Mouse (Mus musculus): ENCODE results near the gene Gins2. TPM values are rescaled to one million over a fixed set of nuclear protein-coding genes. Genes with fewer than 3 reads are reported as not detected.

Gins2 gene
- total and polyA plus RNA-seq, 3 experiments = 11.3 to 83.4 (median 43.9) TPM

GRCm38 (mm10) chr8:120580336-120581000 lies 8.6 kb downstream of the Gins2 start:
- no peak for DNase-seq (ENCODE audit: low spot score)
- H3K27me3 ChIP-seq (ENCODE audit: insufficient read depth, low read length) = no peaks in the 10 kb centered on the region
- no peak overlapping the region for H3K4me3 ChIP-seq (ENCODE audit: low read depth, low read length)
- peaks cover 11% of the 10 kb centered on the region; the same call in 1 of the 2 replicates for H3K4me1 ChIP-seq (ENCODE audit: insufficient read depth, low read depth, low read length)
- peaks cover 94% of the 10 kb centered on the region for H3K36me3 ChIP-seq (replicated peaks)
- TF ChIP-seq POLR2AphosphoS5 (IDR thresholded peaks at IDR 0.05; ENCODE audit: insufficient replicate concordance, low read depth, low read length) (no peak), GATA1 (IDR thresholded peaks at IDR 0.05; ENCODE audit: borderline replicate concordance, low read length) (no peak), CTCF (IDR thresholded peaks at IDR 0.05; ENCODE audit: low read depth, low read length) (no peak), TAL1 (conservative IDR thresholded peaks at IDR 0.05; ENCODE audit: low read depth, low read length) (no peak)
- H3K9me3 ChIP-seq (replicated peaks) = no peaks in the 10 kb centered on the region
- no peak for ATAC-seq (ENCODE audit: extremely low read depth, insufficient number of reproducible peaks, low FRiP score, poor library complexity, severe bottlenecking)

GRCm38 (mm10) chr8:120577821-120578220 lies 11.3 kb downstream of the Gins2 start:
- TF ChIP-seq GATA1 (IDR thresholded peaks at IDR 0.05; ENCODE audit: borderline replicate concordance, low read length) (no peak), POLR2AphosphoS5 (IDR thresholded peaks at IDR 0.05; ENCODE audit: insufficient replicate concordance, low read depth, low read length) (no peak), TAL1 (conservative IDR thresholded peaks at IDR 0.05; ENCODE audit: low read depth, low read length) (no peak), CTCF (IDR thresholded peaks at IDR 0.05; ENCODE audit: low read depth, low read length) (no peak), GATA2 (IDR thresholded peaks at IDR 0.05; ENCODE audit: borderline replicate concordance, low read depth, low read length) (no peak)
- Histone ChIP-seq H3K4me3 (ENCODE audit: low read depth, low read length) (no peak overlapping the region), H3K36me3 (replicated peaks) (peaks cover 99% of the 10 kb centered on the region), H3K4me1 (ENCODE audit: insufficient read depth, low read depth, low read length) (peaks cover 11% of the 10 kb centered on the region; the same call in 1 of the 2 replicates), H3K27me3 (ENCODE audit: insufficient read depth, low read length) (no peaks in the 10 kb centered on the region), H3K9me3 (replicated peaks) (no peaks in the 10 kb centered on the region)
- DNase-seq (ENCODE audit: low spot score) = no peak
- ATAC-seq (ENCODE audit: extremely low read depth, insufficient number of reproducible peaks, low FRiP score, poor library complexity, severe bottlenecking) = no peak

GRCm38 (mm10) chr8:120575801-120576200 lies 13.3 kb downstream of the Gins2 start:
- Histone ChIP-seq H3K4me1 (ENCODE audit: insufficient read depth, low read depth, low read length) (peaks cover 9% of the 10 kb centered on the region; the same call in 1 of the 2 replicates), H3K27me3 (ENCODE audit: insufficient read depth, low read length) (no peaks in the 10 kb centered on the region), H3K4me3 (ENCODE audit: low read depth, low read length) (no peak overlapping the region), H3K36me3 (replicated peaks) (peaks cover 99% of the 10 kb centered on the region), H3K9me3 (replicated peaks) (no peaks in the 10 kb centered on the region)
- TF ChIP-seq GATA2 (IDR thresholded peaks at IDR 0.05; ENCODE audit: borderline replicate concordance, low read depth, low read length) (no peak), POLR2AphosphoS5 (IDR thresholded peaks at IDR 0.05; ENCODE audit: insufficient replicate concordance, low read depth, low read length) (no peak), GATA1 (IDR thresholded peaks at IDR 0.05; ENCODE audit: borderline replicate concordance, low read length) (no peak), TAL1 (conservative IDR thresholded peaks at IDR 0.05; ENCODE audit: low read depth, low read length) (no peak), CTCF (IDR thresholded peaks at IDR 0.05; ENCODE audit: low read depth, low read length) (no peak)
- no peak for ATAC-seq (ENCODE audit: extremely low read depth, insufficient number of reproducible peaks, low FRiP score, poor library complexity, severe bottlenecking)
- no peak for DNase-seq (ENCODE audit: low spot score)

- DNase-seq (ENCODE audit: low spot score) = no peak
- no peaks in the 10 kb centered on the region for H3K27me3 ChIP-seq (ENCODE audit: insufficient read depth, low read length)
- TF ChIP-seq POLR2AphosphoS5 (IDR thresholded peaks at IDR 0.05; ENCODE audit: insufficient replicate concordance, low read depth, low read length) (no peak), TAL1 (conservative IDR thresholded peaks at IDR 0.05; ENCODE audit: low read depth, low read length) (no peak), GATA1 (IDR thresholded peaks at IDR 0.05; ENCODE audit: borderline replicate concordance, low read length) (no peak), GATA2 (IDR thresholded peaks at IDR 0.05; ENCODE audit: borderline replicate concordance, low read depth, low read length) (no peak), CTCF (IDR thresholded peaks at IDR 0.05; ENCODE audit: low read depth, low read length) (no peak)
- H3K4me3 ChIP-seq (ENCODE audit: low read depth, low read length) = no peak overlapping the region
- H3K36me3 ChIP-seq (replicated peaks) = peaks cover 99% of the 10 kb centered on the region
- no peaks in the 10 kb centered on the region for H3K9me3 ChIP-seq (replicated peaks)
- H3K4me1 ChIP-seq (ENCODE audit: insufficient read depth, low read depth, low read length) = peaks cover 5% of the 10 kb centered on the region; the same call in 1 of the 2 replicates
- no peak for ATAC-seq (ENCODE audit: extremely low read depth, insufficient number of reproducible peaks, low FRiP score, poor library complexity, severe bottlenecking)
Observed at GRCm38 (mm10) chr8:120574941-120575340, 14.2 kb downstream of the Gins2 start.

- ATAC-seq (ENCODE audit: extremely low read depth, insufficient number of reproducible peaks, low FRiP score, poor library complexity, severe bottlenecking) (no peak), DNase-seq (ENCODE audit: low spot score) (no peak)
- H3K4me3 ChIP-seq (ENCODE audit: low read depth, low read length) = no peak overlapping the region
- peaks cover 100% of the 10 kb centered on the region for H3K36me3 ChIP-seq (replicated peaks)
- TF ChIP-seq POLR2AphosphoS5 (IDR thresholded peaks at IDR 0.05; ENCODE audit: insufficient replicate concordance, low read depth, low read length) = no peak
- no peak for TF ChIP-seq GATA1 (IDR thresholded peaks at IDR 0.05; ENCODE audit: borderline replicate concordance, low read length)
- TF ChIP-seq TAL1 (conservative IDR thresholded peaks at IDR 0.05; ENCODE audit: low read depth, low read length) = no peak
- H3K4me1 ChIP-seq (ENCODE audit: insufficient read depth, low read depth, low read length) = peaks cover 7% of the 10 kb centered on the region; the same call in 1 of the 2 replicates
- peaks cover 3% of the 10 kb centered on the region for H3K9me3 ChIP-seq (replicated peaks)
- no peaks in the 10 kb centered on the region for H3K27me3 ChIP-seq (ENCODE audit: insufficient read depth, low read length)
Observed at GRCm38 (mm10) chr8:120573866-120574265, 15.2 kb downstream of the Gins2 start.

GRCm38 (mm10) chr8:120572534-120572933 lies 16.6 kb downstream of the Gins2 start:
- no peak for DNase-seq (ENCODE audit: low spot score)
- peaks cover 11% of the 10 kb centered on the region for H3K9me3 ChIP-seq (replicated peaks)
- no peak overlapping the region for H3K4me3 ChIP-seq (ENCODE audit: low read depth, low read length)
- H3K27me3 ChIP-seq (ENCODE audit: insufficient read depth, low read length) = no peaks in the 10 kb centered on the region
- TF ChIP-seq CTCF (IDR thresholded peaks at IDR 0.05; ENCODE audit: low read depth, low read length) = no peak
- no peak for TF ChIP-seq GATA1 (IDR thresholded peaks at IDR 0.05; ENCODE audit: borderline replicate concordance, low read length)
- TF ChIP-seq POLR2AphosphoS5 (IDR thresholded peaks at IDR 0.05; ENCODE audit: insufficient replicate concordance, low read depth, low read length) = no peak
- TF ChIP-seq TAL1 (conservative IDR thresholded peaks at IDR 0.05; ENCODE audit: low read depth, low read length) = no peak
- no peak for ATAC-seq (ENCODE audit: extremely low read depth, insufficient number of reproducible peaks, low FRiP score, poor library complexity, severe bottlenecking)
- H3K4me1 ChIP-seq (ENCODE audit: insufficient read depth, low read depth, low read length) = peaks cover 7% of the 10 kb centered on the region; the same call in 1 of the 2 replicates
- peaks cover 100% of the 10 kb centered on the region for H3K36me3 ChIP-seq (replicated peaks)
